Mouse (Mus musculus): ENCODE measurements around the gene Hs3st3a1. TPM values are rescaled to one million over a fixed set of nuclear protein-coding genes. Genes with fewer than 3 reads are reported as not detected.

The Hs3st3a1 gene
- polyA plus RNA-seq, 1 experiment from 2014 or later = 1.9 TPM

DNA sequence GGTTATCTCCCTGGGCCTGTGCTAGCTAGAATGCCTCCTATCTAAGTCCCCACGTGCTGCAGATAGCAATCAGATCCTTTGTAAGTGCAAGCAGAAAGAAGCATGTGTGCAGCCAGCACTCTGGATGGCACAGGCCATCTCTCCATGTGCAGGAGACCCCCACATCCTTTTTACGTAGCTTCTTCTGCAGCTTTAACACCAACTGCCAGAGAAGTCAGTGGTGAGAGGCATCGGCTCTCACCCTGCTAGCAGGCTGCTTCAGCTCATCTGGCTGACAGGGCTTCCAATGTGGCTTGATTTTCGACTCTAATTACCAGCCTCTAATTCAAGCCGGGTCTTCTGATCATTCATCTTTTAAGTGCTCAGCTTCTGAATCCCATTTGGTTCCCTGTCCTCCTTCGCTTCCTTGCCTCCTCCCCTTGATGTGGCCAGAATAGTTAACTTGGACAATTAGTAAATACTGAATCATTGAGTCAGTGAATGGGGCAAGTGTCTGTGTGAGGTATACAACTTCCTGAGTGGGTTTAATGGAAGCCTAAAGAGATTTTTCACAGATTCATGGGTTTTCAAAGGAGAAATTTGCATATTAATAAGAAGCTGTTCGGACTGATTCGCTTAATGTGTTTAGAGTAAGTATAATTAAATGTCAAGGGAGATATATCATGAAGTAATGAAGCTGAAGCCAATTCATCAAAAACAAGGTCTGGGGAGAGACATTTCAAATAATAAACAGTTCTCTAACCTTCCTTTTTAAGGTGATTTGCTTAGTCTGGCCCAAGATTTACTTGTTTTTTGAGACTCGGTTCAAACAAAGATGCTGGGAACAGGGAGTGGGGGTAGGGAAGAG, 54.7 kb downstream of the Hs3st3a1 start:
- no peak overlapping the region for H3K4me3 ChIP-seq (replicated peaks)
- no peak for ATAC-seq (ENCODE audit: insufficient number of reproducible peaks, low FRiP score, low TSS enrichment, low read depth)
- 47% methylated on average over 9 of the region's 9 CpGs for WGBS
- no peaks in the 10 kb centered on the region for H3K27me3 ChIP-seq
- H3K4me2 ChIP-seq (replicated peaks) = no peak overlapping the region
- H3K4me1 ChIP-seq = no peaks in the 10 kb centered on the region
- no peaks in the 10 kb centered on the region for H3K36me3 ChIP-seq
- H3K27ac ChIP-seq (replicated peaks) = no peak overlapping the region
- H3K9me3 ChIP-seq (replicated peaks) = no peaks in the 10 kb centered on the region
- no peak overlapping the region for H3K9ac ChIP-seq

DNA sequence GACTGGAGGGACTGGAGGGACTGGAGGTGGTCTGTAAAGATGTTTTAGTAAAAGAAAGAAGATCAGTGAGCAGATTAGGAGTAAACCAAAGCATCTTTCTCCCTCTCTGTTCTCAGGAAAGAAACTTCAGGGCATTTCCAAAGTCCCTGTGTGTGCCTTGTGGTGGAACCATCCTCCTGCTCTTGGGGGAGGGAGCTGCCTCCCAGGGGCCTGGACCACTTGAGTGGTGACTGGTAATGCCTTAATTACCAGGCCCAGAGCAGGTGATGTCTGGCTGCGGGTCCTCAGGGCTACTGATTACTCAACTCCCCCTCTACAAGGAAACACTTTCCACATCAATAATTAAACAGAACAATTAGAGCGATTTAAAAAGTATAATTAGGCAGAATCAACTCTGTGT, 59.3 kb downstream of the Hs3st3a1 start:
- Histone ChIP-seq H3K36me3 (no peaks in the 10 kb centered on the region), H3K9ac (no peak overlapping the region), H3K4me2 (replicated peaks) (no peak overlapping the region), H3K4me3 (replicated peaks) (no peak overlapping the region), H3K4me1 (no peaks in the 10 kb centered on the region), H3K27me3 (no peaks in the 10 kb centered on the region), H3K9me3 (replicated peaks) (no peaks in the 10 kb centered on the region), H3K27ac (replicated peaks) (no peak overlapping the region)
- ATAC-seq (ENCODE audit: insufficient number of reproducible peaks, low FRiP score, low TSS enrichment, low read depth) = no peak
- 47% methylated on average over 2 of the region's 2 CpGs for WGBS

DNA sequence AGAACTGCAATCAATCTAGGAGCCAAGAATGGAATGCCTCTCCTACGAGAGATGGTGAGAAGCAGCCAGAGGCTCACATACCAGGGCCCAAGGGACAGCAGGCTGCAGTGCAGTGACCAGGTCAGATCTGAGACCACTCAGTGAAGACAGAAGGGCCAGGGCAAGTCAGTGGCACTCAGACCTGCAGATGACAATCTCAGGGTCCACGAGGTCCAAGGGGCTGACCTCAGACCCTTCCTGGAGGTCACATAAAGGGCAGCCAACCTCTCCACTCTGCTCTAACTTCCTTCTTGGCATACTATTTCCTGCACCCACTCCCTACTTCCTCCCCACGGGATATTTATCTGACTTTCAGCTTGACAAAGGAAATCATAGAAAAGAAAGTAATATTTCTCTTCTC, 60.8 kb downstream of the Hs3st3a1 start:
- H3K9ac ChIP-seq = no peak overlapping the region
- H3K4me3 ChIP-seq (replicated peaks) = no peak overlapping the region
- no peaks in the 10 kb centered on the region for H3K4me1 ChIP-seq
- no peak overlapping the region for H3K27ac ChIP-seq (replicated peaks)
- H3K9me3 ChIP-seq (replicated peaks) = no peaks in the 10 kb centered on the region
- no peak overlapping the region for H3K4me2 ChIP-seq (replicated peaks)
- no peak for ATAC-seq (ENCODE audit: insufficient number of reproducible peaks, low FRiP score, low TSS enrichment, low read depth)
- H3K36me3 ChIP-seq = no peaks in the 10 kb centered on the region
- no peaks in the 10 kb centered on the region for H3K27me3 ChIP-seq
- WGBS = 27% methylated on average over 3 of the region's 3 CpGs

DNA sequence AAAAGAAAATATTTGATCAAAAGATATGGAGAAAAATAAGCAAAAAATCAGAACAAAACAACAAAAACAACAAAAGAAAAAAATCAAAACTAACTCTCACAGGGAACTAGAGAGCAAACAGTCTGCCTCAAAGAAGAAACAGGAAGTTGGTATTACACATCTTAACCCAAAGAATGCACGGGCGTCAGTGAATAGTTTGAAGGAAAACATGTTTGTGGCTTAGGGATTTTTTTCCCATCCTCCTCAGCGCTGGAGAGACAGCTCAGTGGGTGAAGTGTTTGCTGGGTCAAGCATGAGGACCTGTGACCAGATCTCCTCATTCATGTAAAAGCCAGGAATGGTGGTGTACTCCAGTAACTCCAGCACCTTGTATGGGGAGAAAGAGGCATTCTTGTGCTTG, 61.5 kb downstream of the Hs3st3a1 start:
- H3K36me3 ChIP-seq = no peaks in the 10 kb centered on the region
- no peaks in the 10 kb centered on the region for H3K9me3 ChIP-seq (replicated peaks)
- no peaks in the 10 kb centered on the region for H3K4me1 ChIP-seq
- H3K27me3 ChIP-seq = no peaks in the 10 kb centered on the region
- H3K27ac ChIP-seq (replicated peaks) = no peak overlapping the region
- WGBS = 28% methylated on average over 3 of the region's 3 CpGs
- ATAC-seq (ENCODE audit: insufficient number of reproducible peaks, low FRiP score, low TSS enrichment, low read depth) = no peak
- H3K4me2 ChIP-seq (replicated peaks) = no peak overlapping the region
- no peak overlapping the region for H3K9ac ChIP-seq
- H3K4me3 ChIP-seq (replicated peaks) = no peak overlapping the region

DNA sequence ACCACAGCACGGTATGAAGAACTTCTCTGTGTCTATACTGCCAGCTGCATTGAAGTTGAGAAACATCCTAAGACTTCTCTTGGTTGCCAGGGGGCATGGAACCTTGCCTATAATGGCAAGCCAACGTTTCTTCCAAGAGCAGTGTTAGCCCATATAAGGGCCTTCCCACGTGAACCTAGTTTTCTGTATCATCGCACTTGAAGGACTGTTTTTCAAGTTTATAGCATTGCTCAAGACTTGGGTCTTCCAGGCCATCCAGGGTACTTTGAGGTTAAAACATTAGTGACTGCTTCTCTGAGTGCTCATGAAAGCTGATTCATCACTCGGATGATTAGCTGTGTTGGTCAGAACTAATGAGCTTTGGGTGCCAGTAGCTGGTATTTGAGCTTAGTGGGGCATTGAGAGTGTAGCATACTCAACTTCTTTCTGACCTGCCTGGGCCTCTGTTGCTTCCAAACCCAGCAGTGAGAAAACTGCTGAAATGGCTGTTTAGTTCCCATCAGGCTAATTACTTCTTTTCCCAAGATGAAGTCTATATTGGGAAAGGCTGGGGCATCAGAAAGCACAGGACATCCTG, 65.5 kb downstream of the Hs3st3a1 start:
- Histone ChIP-seq H3K27ac (replicated peaks) (no peak overlapping the region), H3K9me3 (replicated peaks) (no peaks in the 10 kb centered on the region), H3K36me3 (no peaks in the 10 kb centered on the region), H3K9ac (no peak overlapping the region), H3K27me3 (no peaks in the 10 kb centered on the region), H3K4me3 (replicated peaks) (no peak overlapping the region), H3K4me2 (replicated peaks) (no peak overlapping the region), H3K4me1 (no peaks in the 10 kb centered on the region)
- ATAC-seq (ENCODE audit: insufficient number of reproducible peaks, low FRiP score, low TSS enrichment, low read depth) = no peak
- 87% methylated on average over 5 of the region's 5 CpGs for WGBS

DNA sequence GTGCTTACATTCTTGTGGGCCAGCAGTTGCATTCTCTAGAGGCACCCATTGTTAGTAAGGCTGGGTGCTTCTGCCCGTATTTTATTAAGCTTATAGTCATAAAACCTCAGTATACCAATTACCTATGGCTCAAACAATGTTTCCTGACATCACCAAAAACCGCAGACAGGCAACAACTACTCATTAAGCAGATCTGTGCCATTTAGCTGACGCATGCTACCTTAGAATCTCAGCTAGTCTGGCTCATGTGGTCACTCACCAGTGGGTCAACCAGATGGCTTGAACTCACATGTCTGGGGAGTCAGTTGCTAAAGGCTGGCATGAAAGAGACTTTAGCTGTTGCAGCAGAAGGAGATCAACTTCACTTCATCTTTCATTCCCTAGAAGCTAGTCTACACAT, 67.9 kb downstream of the Hs3st3a1 start:
- no peaks in the 10 kb centered on the region for H3K9me3 ChIP-seq (replicated peaks)
- no peaks in the 10 kb centered on the region for H3K36me3 ChIP-seq
- H3K27ac ChIP-seq (replicated peaks) = no peak overlapping the region
- WGBS = 84% methylated on average over 3 of the region's 3 CpGs
- H3K9ac ChIP-seq = no peak overlapping the region
- H3K4me3 ChIP-seq (replicated peaks) = no peak overlapping the region
- no peaks in the 10 kb centered on the region for H3K4me1 ChIP-seq
- H3K4me2 ChIP-seq (replicated peaks) = no peak overlapping the region
- H3K27me3 ChIP-seq = no peaks in the 10 kb centered on the region
- ATAC-seq (ENCODE audit: insufficient number of reproducible peaks, low FRiP score, low TSS enrichment, low read depth) = no peak

DNA sequence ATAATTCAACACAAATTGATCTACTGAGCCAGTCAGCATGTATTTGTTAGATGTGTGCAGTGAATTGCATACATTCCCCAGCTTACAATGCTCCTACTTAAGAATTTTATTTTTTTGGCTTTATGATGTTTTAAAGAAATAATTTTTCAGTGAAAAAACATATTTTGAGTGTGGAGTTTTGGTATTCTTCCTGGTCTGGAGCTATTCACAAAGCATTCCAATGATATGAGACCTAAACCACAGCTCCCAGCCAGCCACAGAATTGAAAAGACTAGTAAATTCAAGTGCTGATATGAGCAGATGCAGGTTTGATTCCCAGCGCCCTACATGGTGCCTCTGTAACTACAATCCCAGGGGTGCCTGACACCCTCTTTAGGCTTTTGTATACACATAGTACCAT, 70.8 kb downstream of the Hs3st3a1 start:
- Histone ChIP-seq H3K36me3 (no peaks in the 10 kb centered on the region), H3K4me2 (replicated peaks) (no peak overlapping the region), H3K9ac (no peak overlapping the region), H3K4me1 (no peaks in the 10 kb centered on the region), H3K27me3 (no peaks in the 10 kb centered on the region), H3K9me3 (replicated peaks) (no peaks in the 10 kb centered on the region), H3K27ac (replicated peaks) (no peak overlapping the region), H3K4me3 (replicated peaks) (no peak overlapping the region)
- WGBS = 74% methylated on average over 1 of the region's 1 CpGs
- ATAC-seq (ENCODE audit: insufficient number of reproducible peaks, low FRiP score, low TSS enrichment, low read depth) = no peak

DNA sequence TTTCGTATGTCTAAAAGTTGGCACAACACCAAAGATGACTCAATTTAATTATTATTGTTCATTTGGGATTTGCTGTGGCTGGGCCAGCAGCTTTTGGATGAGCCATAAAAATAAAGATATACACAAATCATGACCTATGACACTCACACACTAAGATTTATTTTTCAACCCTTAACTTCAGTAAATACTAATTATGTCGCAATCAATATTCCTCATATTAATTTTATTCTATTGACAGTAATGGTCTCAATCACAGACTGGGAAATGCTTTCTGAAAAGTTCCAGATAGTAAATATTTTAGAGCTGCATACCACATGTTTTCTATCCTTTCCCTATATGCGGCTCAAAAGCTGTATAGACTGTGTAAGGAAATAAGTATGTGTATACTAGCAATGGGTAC, 71.9 kb downstream of the Hs3st3a1 start:
- Histone ChIP-seq H3K27me3 (0 out of 2 replicates have a peak, but pooled peaks cover 3% of the 10 kb centered on the region), H3K4me2 (replicated peaks) (no peak overlapping the region), H3K9me3 (replicated peaks) (no peaks in the 10 kb centered on the region), H3K4me3 (replicated peaks) (no peak overlapping the region), H3K9ac (no peak overlapping the region), H3K36me3 (no peaks in the 10 kb centered on the region), H3K27ac (replicated peaks) (no peak overlapping the region), H3K4me1 (no peaks in the 10 kb centered on the region)
- ATAC-seq (ENCODE audit: insufficient number of reproducible peaks, low FRiP score, low TSS enrichment, low read depth) = no peak
- WGBS = 64% methylated on average over 3 of the region's 3 CpGs

DNA sequence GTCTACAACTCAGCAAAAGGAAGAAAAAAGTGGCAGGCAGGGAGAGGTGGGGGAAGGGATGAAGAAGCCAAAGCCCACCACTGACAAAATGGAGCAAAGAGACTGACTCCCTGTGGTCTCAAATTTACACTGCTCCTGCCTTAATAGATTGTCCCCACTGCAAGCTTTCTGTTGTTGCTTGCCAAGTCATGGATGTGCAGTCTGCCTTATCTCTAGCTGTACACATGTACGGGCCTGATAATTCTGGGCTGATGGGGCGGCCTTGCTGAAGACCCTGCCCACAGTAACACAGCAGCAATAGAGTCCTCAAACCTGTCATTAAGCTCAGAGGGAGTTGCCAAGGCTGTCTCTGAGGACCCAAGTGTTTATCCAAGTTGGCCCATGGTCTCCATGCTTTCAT, 74.0 kb downstream of the Hs3st3a1 start:
- no peaks in the 10 kb centered on the region for H3K36me3 ChIP-seq
- 87% methylated on average over 2 of the region's 2 CpGs for WGBS
- no peak overlapping the region for H3K4me2 ChIP-seq (replicated peaks)
- H3K27me3 ChIP-seq = 0 out of 2 replicates have a peak, but pooled peaks cover 3% of the 10 kb centered on the region
- H3K4me1 ChIP-seq = no peaks in the 10 kb centered on the region
- no peaks in the 10 kb centered on the region for H3K9me3 ChIP-seq (replicated peaks)
- no peak overlapping the region for H3K4me3 ChIP-seq (replicated peaks)
- ATAC-seq (ENCODE audit: insufficient number of reproducible peaks, low FRiP score, low TSS enrichment, low read depth) = no peak
- no peak overlapping the region for H3K9ac ChIP-seq
- no peak overlapping the region for H3K27ac ChIP-seq (replicated peaks)

DNA sequence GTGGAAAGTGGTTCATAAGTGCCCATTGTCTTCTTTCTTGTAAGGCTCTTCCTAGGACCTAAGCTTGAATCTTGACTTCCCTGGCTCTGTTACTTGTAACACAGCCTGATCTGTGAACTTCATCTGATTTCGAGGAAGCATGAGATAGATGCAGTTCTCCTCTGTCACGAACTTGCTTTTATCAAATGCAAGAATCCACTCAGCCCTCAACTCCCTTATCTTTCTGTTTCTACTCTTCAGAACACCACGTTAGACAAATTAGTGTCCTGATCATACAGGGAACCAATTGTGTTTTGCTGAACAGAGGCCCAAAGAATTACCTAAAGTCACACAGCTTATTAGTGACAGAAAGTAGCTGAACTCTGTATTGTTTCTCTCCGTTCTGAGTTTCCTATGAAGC, 77.2 kb downstream of the Hs3st3a1 start:
- 82% methylated on average over 4 of the region's 4 CpGs for WGBS
- no peaks in the 10 kb centered on the region for H3K36me3 ChIP-seq
- H3K27me3 ChIP-seq = 0 out of 2 replicates have a peak, but pooled peaks cover 3% of the 10 kb centered on the region
- H3K9ac ChIP-seq = no peak overlapping the region
- no peak for ATAC-seq (ENCODE audit: insufficient number of reproducible peaks, low FRiP score, low TSS enrichment, low read depth)
- H3K9me3 ChIP-seq (replicated peaks) = no peaks in the 10 kb centered on the region
- no peaks in the 10 kb centered on the region for H3K4me1 ChIP-seq
- no peak overlapping the region for H3K27ac ChIP-seq (replicated peaks)
- no peak overlapping the region for H3K4me2 ChIP-seq (replicated peaks)
- H3K4me3 ChIP-seq (replicated peaks) = no peak overlapping the region

DNA sequence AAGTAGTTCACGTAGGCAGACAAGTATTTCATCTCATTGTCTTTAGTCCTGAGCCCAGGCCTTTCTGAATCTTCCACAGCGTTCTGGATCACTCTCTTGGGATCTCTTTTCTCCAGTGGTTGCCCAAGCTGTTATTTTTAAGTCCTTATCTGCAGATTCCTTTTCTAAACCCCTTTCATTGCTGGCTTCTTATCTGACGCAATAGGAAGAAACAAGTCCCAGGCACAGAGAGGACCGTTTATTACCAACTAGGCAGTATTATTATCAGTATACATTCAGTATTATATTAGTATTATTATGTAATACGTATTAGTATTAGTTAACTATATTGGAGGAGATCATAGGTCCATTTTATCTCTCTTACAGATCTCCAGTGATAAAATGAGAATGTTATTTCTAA, 78.3 kb downstream of the Hs3st3a1 start:
- 0 out of 2 replicates have a peak, but pooled peaks cover 3% of the 10 kb centered on the region for H3K27me3 ChIP-seq
- H3K4me1 ChIP-seq = no peaks in the 10 kb centered on the region
- H3K9ac ChIP-seq = no peak overlapping the region
- WGBS = 90% methylated on average over 5 of the region's 5 CpGs
- H3K4me2 ChIP-seq (replicated peaks) = no peak overlapping the region
- no peak for ATAC-seq (ENCODE audit: insufficient number of reproducible peaks, low FRiP score, low TSS enrichment, low read depth)
- no peaks in the 10 kb centered on the region for H3K9me3 ChIP-seq (replicated peaks)
- H3K4me3 ChIP-seq (replicated peaks) = no peak overlapping the region
- H3K36me3 ChIP-seq = no peaks in the 10 kb centered on the region
- no peak overlapping the region for H3K27ac ChIP-seq (replicated peaks)

Measured in embryonic facial prominence, embryonic 15.5 days (tissue).